Mouse (Mus musculus): ENCODE data around the gene Tenm2.

DNA sequence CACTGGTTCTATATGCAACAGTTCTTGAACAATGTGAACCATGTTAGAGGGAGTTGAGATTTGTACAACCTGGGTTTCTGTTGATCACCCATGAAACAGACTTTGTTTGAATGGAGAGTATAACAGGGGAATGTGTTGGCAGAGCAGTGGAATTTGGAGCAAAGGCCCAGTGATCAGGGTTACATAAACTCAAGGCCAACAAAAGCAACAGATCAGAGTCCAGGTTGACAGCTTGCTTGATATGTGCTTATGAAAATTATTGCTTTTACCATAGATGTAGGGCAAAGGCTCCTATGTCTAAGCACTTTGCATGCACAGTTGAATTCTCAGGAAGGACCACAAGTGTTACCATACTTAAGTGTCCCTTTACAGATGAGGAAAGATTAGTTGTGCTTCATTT lies 603.6 kb downstream of the Tenm2 start:
- no peak for TF ChIP-seq CTCF (IDR thresholded peaks at IDR 0.05)
- TF ChIP-seq EP300 (IDR thresholded peaks at IDR 0.05; ENCODE audit: insufficient read depth, low read depth, low read length), result no peak
- TF ChIP-seq POLR2A (IDR thresholded peaks at IDR 0.05; ENCODE audit: insufficient read depth, low read depth, low read length), result no peak
